Mouse (Mus musculus) left cerebral cortex, postnatal 4 days (tissue): Measurements from ENCODE around the gene Dcp1b. TPM values are rescaled to one million over a fixed set of nuclear protein-coding genes. Genes with fewer than 3 reads are reported as not detected.
"Not testable (repeated sequence)": the region's sequence is repeated elsewhere in the genome, so short reads cannot be mapped to it uniquely, and the experiment has no call there.

ENCODE experiments used
- DNase-seq: peaks from one replicate; pipeline ENCODE4 v3.0.0-alpha.2; 2022
- intact Hi-C: fragments of 180-260 bp; cut with DNase I; formaldehyde crosslinking; loops from one replicate; pipeline ENCODE4 v1.15.1; 2025
- total RNA-seq, 2 experiments: library from RNA; stranded (reverse); gene quantifications; 2 replicates each; pipeline ENCODE4 v1.2.3; 2021

Gene Dcp1b
- total RNA-seq, 2 experiments from 2014 or later: 21.1 to 21.3 TPM

DNA sequence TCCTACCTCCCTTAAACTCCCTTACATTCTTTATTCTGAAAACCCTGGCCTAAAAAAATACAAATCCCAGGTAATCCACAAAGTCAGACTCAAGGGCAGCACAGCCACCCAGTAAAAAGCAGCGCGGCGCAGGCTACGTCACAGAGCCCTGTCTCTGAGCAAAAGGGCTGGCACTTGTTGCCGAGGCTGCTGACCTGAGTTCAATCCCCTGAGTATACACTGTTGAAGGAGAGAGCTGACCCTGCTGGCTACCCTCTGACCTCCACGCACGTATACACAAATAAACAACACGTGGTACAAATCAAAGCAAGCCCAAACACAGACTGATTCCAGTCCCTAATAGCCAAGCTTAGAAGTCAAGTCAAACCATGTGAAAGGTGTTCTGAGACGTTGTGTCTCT is 19.1 kb downstream of the Dcp1b start:
- intact Hi-C loops: loop anchor here (10.0 kb wide), 1 partner anchor 549 kb away; no protein-coding TSS in a partner anchor
- no peak for DNase-seq

DNA sequence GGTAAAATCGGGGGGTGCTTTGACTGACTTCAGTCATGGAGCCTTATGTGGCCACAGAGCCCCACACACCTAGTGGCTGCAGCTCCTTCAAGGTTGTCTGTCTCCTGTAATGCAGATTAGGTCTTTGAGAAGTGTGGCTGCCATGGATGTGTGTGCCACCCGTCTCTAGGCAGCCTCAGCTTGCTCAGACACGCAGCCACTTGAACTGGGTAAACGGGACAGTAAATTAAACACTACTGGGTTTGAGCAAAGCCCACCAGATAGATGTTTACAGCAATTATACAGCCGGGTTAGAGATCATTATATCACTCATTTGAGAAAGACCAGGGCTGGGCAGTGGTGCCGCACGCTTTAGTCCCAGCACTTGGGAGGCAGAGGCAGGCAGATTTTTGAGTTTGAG is 19.5 kb downstream of the Dcp1b start:
- no peak for DNase-seq
- intact Hi-C loops: loop anchor here (10.0 kb wide), 1 partner anchor 550 kb away; no protein-coding TSS in a partner anchor

DNA sequence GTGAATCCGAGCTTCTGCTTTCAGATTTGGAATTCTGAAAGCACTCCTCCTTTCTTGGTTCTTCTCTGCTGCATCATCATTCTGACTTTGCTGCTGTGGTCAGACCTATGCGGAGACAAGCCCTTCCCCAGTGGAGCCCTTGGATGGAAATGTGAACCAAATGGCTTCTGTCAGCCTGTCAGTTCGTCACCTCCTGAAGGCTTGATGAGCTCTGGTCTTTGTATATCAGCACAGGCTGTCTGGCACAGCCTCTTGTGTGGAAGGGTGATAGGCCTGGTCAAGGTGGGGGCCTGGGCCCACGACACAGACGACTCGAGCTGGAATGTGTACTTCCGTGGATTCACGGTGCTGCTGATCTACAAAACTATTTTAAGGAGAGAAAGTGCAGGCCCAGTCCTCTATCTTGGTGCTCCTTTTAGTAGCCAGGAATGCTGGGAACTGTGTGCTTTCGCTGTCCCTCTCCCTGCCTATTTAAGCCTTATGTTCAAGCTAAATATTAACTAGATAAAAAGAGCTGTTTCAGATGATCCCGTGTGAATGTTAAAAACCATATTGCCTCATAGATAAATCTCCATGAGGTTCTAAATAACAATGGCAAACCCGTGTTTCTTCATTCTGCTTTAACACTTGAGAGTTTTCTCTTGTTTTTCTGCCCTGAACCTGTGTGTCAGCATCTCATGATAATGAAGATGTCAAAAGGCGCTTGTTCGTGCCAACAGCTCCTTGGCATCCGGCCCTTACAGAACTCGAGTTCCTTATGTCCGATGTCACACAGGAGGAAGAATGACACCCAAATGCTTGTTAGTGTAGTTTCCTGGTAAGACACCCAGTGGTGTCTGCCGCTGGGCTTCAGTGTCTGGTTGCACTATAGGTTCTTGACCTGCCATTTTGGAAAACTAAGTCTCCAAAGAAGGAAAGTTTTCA is 21.6 kb downstream of the Dcp1b start, which contains the start of gene Cacna1c:
Cacna1c (minus strand) TSS at position 37 of the 924 bp plus-strand sequence.
- intact Hi-C loops: loop anchor here (10.0 kb wide), 1 partner anchor 552 kb away; no protein-coding TSS in a partner anchor
- DNase-seq: peak; percentile 63

DNA sequence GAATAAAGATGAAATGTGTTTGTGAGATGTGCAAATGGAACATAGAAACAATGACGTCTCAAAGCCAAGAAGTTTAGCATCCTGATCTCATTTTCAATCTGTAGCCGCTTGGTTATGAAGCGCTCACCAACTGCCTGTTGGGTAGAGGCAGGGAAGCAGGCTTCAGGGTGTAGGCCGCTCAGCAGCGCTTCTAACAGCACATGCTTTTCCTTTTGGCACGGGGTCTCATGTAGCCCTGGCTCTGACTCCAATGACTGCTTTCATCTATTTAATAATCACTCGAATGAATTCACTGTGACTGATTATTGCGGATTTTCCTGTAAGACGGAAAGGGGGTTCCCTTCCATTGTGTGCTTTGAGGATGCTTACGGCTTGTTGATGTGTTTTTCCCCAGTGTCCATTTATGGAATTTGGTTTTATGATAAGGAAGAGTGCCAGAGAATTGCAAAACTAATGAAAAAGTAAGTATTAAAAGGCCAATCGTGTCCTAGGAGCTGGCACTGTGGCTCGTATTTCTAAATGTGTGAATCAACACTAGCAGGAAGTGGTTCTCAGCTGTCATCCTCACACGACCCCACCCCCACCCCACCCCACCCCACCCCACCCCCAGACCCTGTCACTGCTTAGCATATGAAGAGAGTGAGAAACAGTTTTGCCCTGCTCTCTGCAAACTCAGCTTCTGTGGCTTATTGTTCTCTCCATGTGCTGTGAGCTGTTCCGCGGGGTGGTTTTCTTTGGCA is 23.7 kb downstream of the Dcp1b start:
- intact Hi-C loops: loop anchor here (10.0 kb wide), 1 partner anchor 554 kb away; no protein-coding TSS in a partner anchor
- DNase-seq: peak; percentile 34

DNA sequence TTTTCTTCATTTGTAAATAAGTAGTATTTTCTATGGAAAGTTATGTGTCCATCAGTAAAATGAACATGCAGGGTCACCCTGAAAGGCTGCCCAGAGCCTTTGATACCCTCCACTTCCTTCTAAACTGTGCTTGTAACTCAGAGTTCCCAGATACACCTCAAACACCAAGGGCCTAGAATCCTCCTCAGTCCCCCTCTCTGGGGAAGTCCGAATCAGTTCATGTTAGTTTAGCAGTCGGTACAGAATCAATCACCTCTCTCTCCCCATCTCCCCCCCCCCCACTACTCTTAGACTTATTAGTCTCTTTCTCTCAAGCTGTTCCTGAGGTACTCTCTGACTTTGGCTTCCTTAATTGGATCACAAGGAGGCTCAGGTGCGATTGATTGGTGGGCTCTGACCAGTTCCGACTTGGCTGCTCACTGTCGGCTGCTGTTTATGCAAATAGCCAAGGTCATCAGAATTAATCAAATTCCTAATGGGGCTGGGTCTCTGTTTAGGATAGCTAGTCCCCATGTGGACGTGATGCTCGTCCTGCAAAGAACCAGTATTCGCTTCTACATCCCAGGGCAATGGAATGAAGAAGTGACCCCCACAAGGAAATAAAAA is 24.3 kb downstream of the Dcp1b start:
- intact Hi-C loops: loop anchor here (10.0 kb wide), 1 partner anchor 555 kb away; no protein-coding TSS in a partner anchor
- no peak for DNase-seq

DNA sequence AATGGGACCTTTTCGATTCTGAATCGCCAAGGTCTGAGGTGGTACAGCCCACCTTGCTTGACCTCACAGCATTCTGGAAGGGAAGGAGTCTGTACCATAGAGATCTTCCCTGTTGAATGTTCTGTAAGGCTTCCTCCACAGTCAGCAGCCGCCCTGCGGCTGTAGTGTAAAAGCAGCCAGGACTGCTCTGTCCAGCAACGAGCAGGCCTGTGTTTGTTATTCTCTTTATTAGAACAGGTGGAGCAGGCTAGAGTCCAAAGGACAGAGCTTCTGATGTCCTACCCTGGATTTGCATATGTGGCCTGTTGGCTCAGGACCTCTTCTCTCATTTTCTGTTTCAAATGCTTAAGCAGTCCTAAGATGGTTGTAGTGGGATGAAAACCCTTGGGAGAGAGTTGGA is 25.3 kb downstream of the Dcp1b start:
- no peak for DNase-seq
- intact Hi-C loops: no loop called here

DNA sequence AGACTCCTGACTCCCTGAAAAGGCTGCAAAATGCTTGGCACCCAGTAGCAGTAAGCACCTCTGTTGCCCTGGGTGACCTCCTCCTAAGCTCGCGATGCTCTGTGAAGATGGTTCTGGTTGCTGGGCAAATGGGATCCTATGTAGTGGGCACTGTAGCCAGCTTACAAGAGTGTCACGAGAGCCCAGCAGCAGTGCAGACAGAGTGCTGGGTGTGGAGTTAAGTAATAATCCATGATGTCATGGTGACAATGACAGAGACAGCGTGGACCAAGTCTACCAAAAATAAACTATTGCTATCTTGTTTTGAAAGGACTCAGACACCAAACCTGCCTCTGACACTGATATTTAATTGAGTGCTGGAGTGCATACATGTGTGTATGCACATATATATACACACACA is 26.5 kb downstream of the Dcp1b start:
- intact Hi-C loops: no loop called here
- DNase-seq: no peak

DNA sequence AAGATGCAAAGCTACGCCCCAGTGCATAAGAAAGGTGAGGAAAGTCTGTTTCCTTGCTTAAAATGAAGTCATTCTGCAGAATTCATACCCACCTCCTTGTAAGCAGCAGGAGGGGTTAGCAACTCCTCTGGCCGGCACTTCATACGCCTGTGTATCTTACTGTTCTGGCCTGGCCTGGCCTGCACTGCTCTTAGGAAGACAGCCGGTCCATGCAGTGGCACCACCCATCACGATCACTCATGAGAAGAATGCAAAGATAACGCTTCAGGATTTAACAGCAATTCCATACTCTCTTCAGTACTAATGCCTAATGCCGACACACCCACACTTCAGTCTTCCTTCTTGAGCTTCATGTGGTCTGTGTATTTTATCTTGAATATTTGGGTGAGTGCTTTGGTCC is 29.2 kb downstream of the Dcp1b start:
- intact Hi-C loops: no loop called here
- DNase-seq: no peak

DNA sequence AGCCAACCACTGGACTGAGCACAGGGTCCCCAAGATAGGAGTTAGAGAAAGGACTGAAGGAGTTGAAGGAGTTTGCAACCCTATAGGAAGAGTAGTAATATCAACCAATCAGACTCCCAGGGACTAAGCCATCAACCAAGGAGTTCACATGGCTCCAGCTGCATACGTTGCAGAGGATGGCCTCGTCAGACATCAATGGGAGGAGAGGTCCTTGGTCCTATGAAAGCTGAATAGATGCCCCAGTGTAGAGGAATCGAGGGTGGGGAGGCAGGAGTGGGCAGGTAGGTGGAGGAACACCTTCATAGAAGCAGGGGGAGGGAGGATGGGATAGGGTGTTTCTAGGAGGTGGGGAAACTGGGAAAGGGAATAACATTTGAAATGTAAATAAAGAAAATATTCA is 29.9 kb downstream of the Dcp1b start:
- intact Hi-C loops: no loop called here
- no peak for DNase-seq

DNA sequence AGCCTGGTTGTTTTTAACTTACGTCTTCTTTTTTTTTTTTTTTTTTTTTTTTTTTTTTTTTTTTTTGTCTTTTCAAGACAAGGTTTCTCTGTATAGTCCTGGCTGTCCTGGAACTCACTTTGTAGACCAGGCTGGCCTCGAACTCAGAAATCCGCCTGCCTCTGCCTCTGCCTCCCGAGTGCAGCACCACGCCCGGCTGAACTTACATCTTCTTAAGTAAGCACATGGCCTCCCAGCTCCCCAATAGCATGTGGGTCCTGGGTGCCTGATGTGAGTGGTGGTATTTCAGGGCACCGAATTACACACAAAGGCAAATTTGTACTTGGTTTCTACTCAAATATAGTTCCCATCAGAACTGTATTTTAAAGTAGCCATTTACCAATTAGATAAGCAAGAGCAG is 31.0 kb downstream of the Dcp1b start:
- DNase-seq: not testable (repeated sequence)

DNA sequence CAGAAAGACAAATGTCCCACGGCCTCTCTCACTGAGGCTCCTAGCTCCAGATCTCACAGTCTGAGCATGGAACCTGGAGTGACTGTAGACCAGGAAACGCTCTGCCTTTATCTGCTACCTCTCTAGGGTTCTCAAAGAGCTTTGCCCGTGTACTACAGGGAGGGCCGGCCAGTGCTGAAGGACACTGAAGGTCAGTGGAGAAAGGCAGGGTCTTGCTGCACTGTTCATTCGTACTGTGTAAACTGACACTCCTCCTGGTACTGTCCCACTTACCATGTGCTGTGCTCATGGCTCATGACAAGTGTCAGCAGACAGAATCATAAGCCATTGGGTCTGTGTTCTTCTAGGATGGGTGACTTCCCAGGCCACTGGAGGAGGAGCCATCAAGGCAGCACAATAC is 38.3 kb downstream of the Dcp1b start:
- intact Hi-C loops: no loop called here
- no peak for DNase-seq

More for the DNA sequence above, 31.0 kb downstream of the Dcp1b start:
- intact Hi-C loops: not testable (repeated sequence)

DNA sequence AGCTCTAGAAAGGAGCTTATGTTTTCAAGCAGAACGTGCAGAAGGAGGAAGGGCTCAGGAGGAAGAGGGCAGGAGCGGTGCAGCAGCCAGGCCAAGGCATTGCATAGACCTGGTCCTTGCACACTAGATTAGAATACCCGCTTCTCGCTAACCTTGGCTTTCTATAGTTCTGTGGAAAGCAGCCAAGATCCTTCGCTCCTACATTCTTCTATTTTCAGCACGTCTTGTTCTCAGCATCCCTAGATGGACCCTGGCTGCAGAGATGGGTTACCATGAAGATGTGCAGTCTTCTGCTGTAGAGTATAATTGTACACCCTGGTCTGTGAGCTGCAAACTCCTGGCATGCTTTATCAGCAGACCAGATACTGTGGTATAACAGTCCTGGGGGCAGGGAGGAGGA is 39.1 kb downstream of the Dcp1b start:
- DNase-seq: no peak
- intact Hi-C loops: no loop called here

DNA sequence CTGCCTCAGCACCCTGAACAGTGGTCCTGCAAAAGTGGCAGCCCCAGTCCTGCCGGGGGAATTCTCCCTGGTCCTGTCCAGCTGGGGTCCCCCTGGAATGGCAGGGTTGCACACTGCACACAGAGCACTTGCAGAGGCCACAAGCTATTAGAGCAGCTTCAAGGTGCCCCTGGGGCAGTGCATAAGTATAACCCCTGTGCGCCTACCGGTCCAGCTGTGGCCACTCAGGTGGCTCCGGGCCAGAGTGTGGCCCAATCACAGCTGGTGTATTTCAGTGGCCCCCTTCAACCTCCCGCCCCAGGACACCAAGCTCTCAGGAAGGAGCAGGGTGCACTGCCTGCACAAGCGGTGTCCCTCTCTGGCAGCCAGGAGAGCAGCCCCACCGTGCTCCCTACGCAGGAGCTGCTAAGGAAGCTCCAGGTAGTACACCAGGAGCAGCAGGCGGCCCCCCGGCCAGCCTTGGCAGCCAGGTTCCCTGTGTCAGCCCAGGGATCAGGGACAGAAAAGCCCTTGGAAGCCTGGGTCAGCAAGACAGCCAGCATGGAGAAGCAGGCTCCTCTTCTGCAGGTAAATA is 40.1 kb downstream of the Dcp1b start:
- intact Hi-C loops: no loop called here
- no peak for DNase-seq

DNA sequence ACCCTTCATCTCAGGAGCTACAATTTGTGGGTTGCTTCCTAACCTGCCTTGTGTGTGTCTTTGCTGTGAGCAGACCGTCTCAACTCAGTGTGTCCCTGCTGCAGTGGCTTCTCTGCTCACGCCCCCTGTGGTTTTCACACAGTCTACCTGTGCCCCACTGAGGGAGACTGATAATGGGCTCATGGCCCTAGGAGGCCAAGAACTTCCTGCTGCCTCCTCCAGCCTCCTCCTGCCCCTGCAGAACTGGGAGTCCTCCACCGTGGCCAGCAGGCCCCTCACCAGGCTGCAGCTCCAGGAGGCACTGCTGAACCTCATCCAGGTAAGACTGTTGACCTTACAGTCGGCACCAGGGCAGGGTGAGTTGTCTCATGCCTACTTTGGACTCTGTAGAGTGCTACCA is 42.6 kb downstream of the Dcp1b start:
- DNase-seq: no peak
- intact Hi-C loops: no loop called here

DNA sequence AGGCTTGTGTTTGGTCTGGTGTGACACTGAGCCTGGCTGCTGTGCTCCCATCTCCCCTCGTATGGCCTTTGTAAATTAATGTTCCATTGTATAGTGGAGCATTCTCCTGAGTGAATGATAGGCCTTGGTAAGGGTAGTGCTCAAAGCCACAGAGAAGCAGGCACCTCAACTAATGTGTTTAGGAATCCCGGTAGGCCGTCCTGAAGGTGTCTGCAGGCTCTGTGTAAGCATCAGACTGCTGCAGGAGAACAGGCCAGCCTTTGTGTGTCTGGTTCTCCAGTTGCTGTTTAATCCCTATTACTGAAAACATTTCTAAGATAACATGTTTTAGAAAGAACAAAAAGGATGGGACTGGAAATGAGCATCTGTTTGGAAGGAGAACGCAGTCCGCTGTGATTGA is 43.5 kb downstream of the Dcp1b start:
- no peak for DNase-seq
- intact Hi-C loops: no loop called here

DNA sequence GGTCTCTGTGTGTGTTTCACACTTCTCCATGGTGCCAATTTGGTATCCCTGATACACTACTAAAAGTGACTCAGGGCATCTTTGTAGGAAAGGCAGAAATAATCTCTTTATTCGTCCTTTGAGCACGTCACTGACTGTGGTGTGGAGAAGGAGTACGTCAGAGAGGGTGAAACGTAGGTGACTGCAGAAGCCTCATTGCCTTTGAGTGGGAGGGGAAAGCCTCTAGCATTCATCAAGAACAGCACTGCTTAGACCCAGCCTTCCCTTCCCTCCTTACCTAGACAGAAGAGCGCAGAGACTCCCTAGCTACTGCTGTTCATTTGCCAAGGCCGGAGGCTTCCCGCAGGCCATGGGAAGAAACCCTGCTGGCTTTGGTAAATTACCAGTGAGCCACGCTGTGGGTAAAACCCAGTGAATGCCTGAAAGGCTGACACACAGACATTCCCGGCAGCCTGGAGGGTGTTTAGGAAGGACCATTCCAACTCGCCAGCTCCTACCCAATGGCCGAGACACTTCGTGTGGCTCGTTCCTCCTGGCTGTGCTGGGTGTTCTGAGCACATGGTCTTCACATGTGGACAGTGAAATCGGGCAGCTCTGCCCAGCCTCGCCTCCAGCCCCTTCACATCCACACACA is 44.3 kb downstream of the Dcp1b start:
- no peak for DNase-seq
- intact Hi-C loops: no loop called here

DNA sequence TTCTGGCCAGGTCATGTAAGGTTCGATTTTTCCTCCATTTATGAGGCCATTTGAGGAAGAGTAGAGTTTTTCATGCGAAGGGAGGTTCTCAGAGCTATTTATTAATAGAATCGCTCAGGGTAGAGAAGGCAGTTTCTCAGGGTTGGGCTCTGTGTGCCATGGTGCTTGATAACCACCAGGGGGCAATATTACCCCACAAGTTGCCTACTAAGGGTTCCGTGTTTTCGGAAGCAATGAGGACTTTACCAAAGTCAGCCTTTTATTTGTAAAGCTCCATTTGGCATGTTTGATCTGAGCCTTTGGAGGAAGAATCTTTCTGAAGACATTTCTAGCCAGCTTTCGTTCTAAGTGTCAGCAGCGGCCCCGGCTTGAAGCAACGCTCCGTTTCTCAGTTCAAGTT is 45.2 kb downstream of the Dcp1b start:
- no peak for DNase-seq
- intact Hi-C loops: loop anchor here (1.0 to 5.0 kb wide), 3 partner anchors 107 to 212 kb away; no protein-coding TSS in a partner anchor

DNA sequence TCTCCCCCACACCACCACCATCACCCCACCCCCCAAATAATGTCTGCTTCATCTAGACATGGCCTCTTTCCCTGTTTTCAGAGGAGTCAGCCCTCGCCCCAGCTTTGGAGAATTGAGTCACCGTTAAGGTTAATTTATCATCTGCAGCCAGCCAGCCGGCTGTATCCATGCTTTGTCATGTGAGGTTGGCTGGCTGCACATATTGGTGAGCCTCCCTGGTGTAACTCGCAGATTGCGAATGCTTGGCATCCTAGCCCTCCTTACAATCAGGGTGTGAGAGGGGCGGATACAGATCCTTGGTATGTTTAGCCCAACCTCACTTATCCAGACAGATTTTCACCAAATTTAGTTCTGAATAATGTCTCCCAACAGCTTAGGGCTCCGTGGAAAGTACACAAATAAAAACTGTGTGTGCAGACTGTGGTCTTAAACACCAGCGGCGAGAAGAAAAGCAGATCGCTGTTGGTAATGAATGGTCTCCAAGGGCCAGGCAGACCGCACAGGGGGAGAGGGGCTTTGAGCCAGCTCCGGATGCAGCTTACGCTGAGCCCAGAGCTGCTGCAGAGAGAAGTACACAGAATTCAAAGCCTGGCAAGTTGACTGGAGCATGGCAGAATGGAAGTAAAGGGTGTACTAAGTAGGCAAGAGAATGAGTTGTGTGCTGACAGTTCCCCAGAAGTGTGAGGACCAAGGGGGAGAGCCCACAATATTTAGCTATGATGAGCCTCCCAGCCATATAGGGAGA is 49.6 kb downstream of the Dcp1b start:
- intact Hi-C loops: loop anchor here (5.0 kb wide), 2 partner anchors 103 to 208 kb away; no protein-coding TSS in a partner anchor
- peak; percentile 65 for DNase-seq

DNA sequence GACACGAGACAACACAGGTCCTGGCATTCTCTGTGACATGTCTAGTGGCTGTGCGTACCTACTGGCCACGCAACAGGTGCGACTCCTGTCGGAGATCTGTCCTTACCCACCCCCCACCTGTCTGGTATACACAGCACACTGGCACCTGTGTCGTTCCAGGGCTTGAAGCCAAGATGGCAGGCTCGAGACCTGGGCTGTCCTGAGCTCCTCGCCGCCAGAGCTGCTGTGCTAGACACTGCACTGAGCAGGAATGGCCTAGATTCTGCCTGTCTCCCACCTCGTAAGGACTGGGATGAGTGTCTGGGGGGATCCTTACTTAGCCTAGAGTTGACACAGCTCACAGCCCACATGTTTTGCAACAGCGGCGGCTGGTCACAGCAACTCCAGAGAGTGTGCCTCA is 50.2 kb downstream of the Dcp1b start:
- DNase-seq: no peak
- intact Hi-C loops: no loop called here
